Mouse (Mus musculus): ENCODE data around the gene Mucl3.

DNA sequence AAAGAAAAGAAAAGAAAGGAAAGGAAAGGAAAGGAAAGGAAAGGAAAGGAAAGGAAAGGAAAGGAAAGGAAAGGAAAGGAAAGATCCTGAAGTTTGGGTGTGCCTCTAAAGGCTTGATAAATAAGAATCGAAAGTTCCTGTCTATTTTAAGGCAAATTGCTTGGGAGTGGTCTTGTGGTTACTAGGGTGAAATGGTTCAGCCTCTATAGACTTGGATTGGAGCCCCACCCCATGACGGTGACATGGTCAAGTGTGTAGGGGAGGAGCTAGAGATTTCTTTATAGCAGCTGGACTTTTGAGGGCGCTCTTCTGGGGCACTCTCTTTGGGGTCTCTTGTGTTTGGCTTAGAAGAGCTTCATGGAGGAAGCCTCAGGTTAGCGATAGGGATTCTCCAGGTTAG is 49.7 kb downstream of the Mucl3 start:
- TF ChIP-seq CTCF (IDR thresholded peaks at IDR 0.05; ENCODE audit: extremely low read depth, insufficient read depth, insufficient read length, insufficient replicate concordance) (no peak), POLR2A (IDR thresholded peaks at IDR 0.05; ENCODE audit: low read depth, low read length) (no peak)
